Mouse (Mus musculus): Measurements from ENCODE around the gene Gm11237.

GRCm38 (mm10) chr4:73599248-73599647, 23.5 kb upstream of the Gm11237 start:
- no peak for TF ChIP-seq CTCF (IDR thresholded peaks at IDR 0.05; ENCODE audit: control insufficient read depth, insufficient read depth, insufficient replicate concordance, low read depth, low read length)
- no peak for TF ChIP-seq POLR2A (IDR thresholded peaks at IDR 0.05; ENCODE audit: control insufficient read depth, low read depth, low read length)

Data from testis, adult 2 months (tissue).